8 mouse cellular contexts compared by ENCODE assay signal in the genomic region with DNA sequence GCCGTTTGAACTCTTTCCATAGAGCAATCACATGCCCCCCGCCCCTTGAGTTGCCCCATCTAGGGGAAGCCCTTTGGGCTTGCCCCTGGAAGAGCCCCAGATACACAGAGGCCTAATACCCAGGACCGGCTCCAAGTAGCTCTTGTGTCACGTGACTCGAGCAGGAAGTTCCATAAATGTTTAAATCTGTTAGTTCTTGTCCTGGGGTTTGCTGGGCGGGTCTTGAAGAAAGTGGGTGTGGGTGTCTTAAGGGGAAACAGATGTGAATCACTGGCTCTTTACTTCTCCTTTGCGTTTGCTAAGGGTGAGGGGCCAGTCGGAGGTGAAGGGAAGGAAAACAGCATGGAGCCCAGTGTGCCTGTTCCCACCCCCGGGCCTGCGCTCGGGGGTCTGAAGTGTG. TPM values are rescaled to one million over a fixed set of nuclear protein-coding genes. Genes with fewer than 3 reads are reported as not detected.
A peak's percentile ranks its signal among the peaks of the same experiment; 100 is the strongest.
DNase-seq lines count a peak whose midpoint lies in the region; ATAC-seq and TF ChIP-seq lines count a peak whose summit lies in the region.

No protein-coding gene starts in this region.

- WGBS in intestine, embryonic 15.5 days, result 42% methylated on average over 11 of the region's 11 CpGs
- 79% methylated on average over 11 of the region's 11 CpGs for WGBS in midbrain, embryonic 15.5 days

- H3K4me1 ChIP-seq in brown adipose tissue, adult 24 weeks (ENCODE audit: control insufficient read depth, insufficient read depth, insufficient read length, low read length), result no peaks in the 10 kb centered on the region; the same call in 1 of the 2 replicates
- H3K4me1 ChIP-seq in intestine, embryonic 15.5 days (replicated peaks), result peaks cover 20% of the 10 kb centered on the region
- peaks cover 13% of the 10 kb centered on the region for H3K4me1 ChIP-seq in midbrain, embryonic 15.5 days

- intact Hi-C loops in gastrocnemius, postnatal 14 days (cut with DNase I; ENCODE audit: low total_unique reads), result no loop called here
- intact Hi-C loops in left cerebral cortex, adult 2 months (cut with DNase I), result no loop called here

- DNase-seq in gastrocnemius, postnatal 25 days, result peak; percentile 20
- DNase-seq in gastrocnemius, postnatal 14 days, result no peak
- no peak for DNase-seq in Muller cell, postnatal 12 days (ENCODE audit: inconsistent ontology term)
- DNase-seq in thymus, postnatal 36 days, result no peak
- no peak for DNase-seq in left cerebral cortex, adult 2 months (ENCODE audit: extremely low spot score in 1 of 2, low spot score in 2 of 2)

- H3K27ac ChIP-seq in brown adipose tissue, adult 24 weeks (replicated peaks; ENCODE audit: low read depth, low read length), result no peak overlapping the region
- no peak overlapping the region for H3K27ac ChIP-seq in intestine, embryonic 15.5 days
- no peak overlapping the region for H3K27ac ChIP-seq in midbrain, embryonic 15.5 days
- no peak overlapping the region for H3K27ac ChIP-seq in left cerebral cortex, adult 2 months

- TF ChIP-seq CTCF in left cerebral cortex, adult 2 months (IDR thresholded peaks at IDR 0.05), result no peak

- peak; percentile 37 for ATAC-seq in intestine, embryonic 15.5 days
- no peak for ATAC-seq in midbrain, embryonic 15.5 days (replicated peaks)

- no peak overlapping the region for H3K9ac ChIP-seq in intestine, embryonic 15.5 days
- H3K9ac ChIP-seq in midbrain, embryonic 15.5 days, result no peak overlapping the region

- H3K9me3 ChIP-seq in intestine, embryonic 15.5 days, result no peaks in the 10 kb centered on the region
- H3K9me3 ChIP-seq in midbrain, embryonic 15.5 days, result no peaks in the 10 kb centered on the region

- peak overlapping the region; percentile 25; the same call in 1 of the 2 replicates for H3K4me3 ChIP-seq in brown adipose tissue, adult 24 weeks (ENCODE audit: insufficient read depth, low read depth, low read length)
- H3K4me3 ChIP-seq in intestine, embryonic 15.5 days (replicated peaks), result no peak overlapping the region
- H3K4me3 ChIP-seq in midbrain, embryonic 15.5 days, result no peak overlapping the region
- no peak overlapping the region for H3K4me3 ChIP-seq in left cerebral cortex, adult 2 months

- peaks cover 7% of the 10 kb centered on the region; the same call in 1 of the 2 replicates for H3K27me3 ChIP-seq in intestine, embryonic 15.5 days (replicated peaks)
- peaks cover 30% of the 10 kb centered on the region for H3K27me3 ChIP-seq in midbrain, embryonic 15.5 days (replicated peaks)

- peak overlapping the region; percentile 33 for H3K4me2 ChIP-seq in intestine, embryonic 15.5 days (replicated peaks)
- peak overlapping the region; percentile 4; the same call in 1 of the 2 replicates for H3K4me2 ChIP-seq in midbrain, embryonic 15.5 days

- H3K36me3 ChIP-seq in intestine, embryonic 15.5 days, result no peaks in the 10 kb centered on the region
- H3K36me3 ChIP-seq in midbrain, embryonic 15.5 days (replicated peaks), result no peaks in the 10 kb centered on the region

RNA-seq across cellular contexts. Expression of gene Adora2b, which starts 2.3 kb away (rescaled TPM):
- total RNA-seq in gastrocnemius, postnatal 25 days (2021), result under 1 TPM; 0.49 to 0.94 TPM
- 1 to 10 TPM in 1 of 2 experiments, under 1 TPM in 1; 0.57 to 1.4 TPM for total RNA-seq in gastrocnemius, postnatal 14 days (2021)
- polyA plus RNA-seq in brown adipose tissue, adult 24 weeks (2012; ENCODE audit: insufficient read depth, insufficient read length, missing spikeins), result 0.63 TPM in 1 of 2 replicates, not detected in the other
- 6.9 and 7.0 TPM in 2 replicates for polyA plus RNA-seq in intestine, embryonic 15.5 days (2015; fragmentation: Nextera tagmentation; extraction: Ambion mirVana)
- polyA plus RNA-seq in midbrain, embryonic 15.5 days (2015; fragmentation: Nextera tagmentation; extraction: Ambion mirVana), result 2.9 and 3.7 TPM in 2 replicates
- 1 to 10 TPM; 5.3 to 7.8 TPM for total RNA-seq in left cerebral cortex, adult 2 months (2021)

RNA-seq across cellular contexts. Expression of gene Zswim7, which starts 30.1 kb away (rescaled TPM):
- 10 to 100 TPM; 26.7 to 29.2 TPM for total RNA-seq in gastrocnemius, postnatal 25 days (2021)
- total RNA-seq in gastrocnemius, postnatal 14 days (2021), result 10 to 100 TPM; 21.7 to 24.4 TPM
- 37.5 TPM in 2 replicates for polyA plus RNA-seq in brown adipose tissue, adult 24 weeks (2012; ENCODE audit: insufficient read depth, insufficient read length, missing spikeins)
- 24.4 and 24.5 TPM in 2 replicates for polyA plus RNA-seq in intestine, embryonic 15.5 days (2015; fragmentation: Nextera tagmentation; extraction: Ambion mirVana)
- 10.9 and 11.7 TPM in 2 replicates for polyA plus RNA-seq in midbrain, embryonic 15.5 days (2015; fragmentation: Nextera tagmentation; extraction: Ambion mirVana)
- total RNA-seq in left cerebral cortex, adult 2 months (2021), result 10 to 100 TPM; 14.8 to 16.4 TPM

RNA-seq across cellular contexts. Expression of gene Ttc19, which starts 30.2 kb away (rescaled TPM):
- total RNA-seq in gastrocnemius, postnatal 25 days (2021), result 10 to 100 TPM; 28.5 to 39.9 TPM
- total RNA-seq in gastrocnemius, postnatal 14 days (2021), result 10 to 100 TPM; 25.4 to 26.1 TPM
- polyA plus RNA-seq in brown adipose tissue, adult 24 weeks (2012; ENCODE audit: insufficient read depth, insufficient read length, missing spikeins), result 35.1 and 37.8 TPM in 2 replicates
- 17.8 and 19.2 TPM in 2 replicates for polyA plus RNA-seq in intestine, embryonic 15.5 days (2015; fragmentation: Nextera tagmentation; extraction: Ambion mirVana)
- polyA plus RNA-seq in midbrain, embryonic 15.5 days (2015; fragmentation: Nextera tagmentation; extraction: Ambion mirVana), result 42.7 and 48.4 TPM in 2 replicates
- total RNA-seq in left cerebral cortex, adult 2 months (2021), result 10 to 100 TPM; 86.5 to 92.0 TPM
